Mouse (Mus musculus): ENCODE results near the gene Gm2916.
"Not testable (repeated sequence)": the region's sequence is repeated elsewhere in the genome, so short reads cannot be mapped to it uniquely, and the experiment has no call there.

- TF ChIP-seq POLR2A (IDR thresholded peaks at IDR 0.05; ENCODE audit: borderline replicate concordance, insufficient read depth, low read length); CTCF (IDR thresholded peaks at IDR 0.05; ENCODE audit: borderline replicate concordance, insufficient read depth, low read depth, low read length): not testable (repeated sequence)
Measured at GRCm38 (mm10) chr14:3963247-3963646, 79.3 kb downstream of the Gm2916 start, which contains the start of gene Gm3095.

Measured in cerebellum, adult 2 months (tissue).